Mouse (Mus musculus) monocyte, adult 2 months (primary cell): ENCODE measurements around the gene Nme3.

Source experiments
- DNase-seq, 2 experiments: peaks; one replicate each; pipeline ENCODE4 v3.0.0; 2022; ENCODE audit warnings: low spot score in 2 of 2, low read depth in 1 of 2

Gene Nme3

GRCm38 (mm10) chr17:24896241-24896992, at the start of gene Nme3:
Gene Nme3, plus strand, starts transcription at chr17:24896500.
- no peak for DNase-seq

- DNase-seq = no peak
Measured at GRCm38 (mm10) chr17:24847386-24847785, 48.9 kb upstream of the Nme3 start.

GRCm38 (mm10) chr17:24848600-24849031, 47.7 kb upstream of the Nme3 start:
- no peak for DNase-seq

GRCm38 (mm10) chr17:24849733-24850064, 46.6 kb upstream of the Nme3 start:
- no peak for DNase-seq

GRCm38 (mm10) chr17:24850065-24850772, 46.1 kb upstream of the Nme3 start, which contains the start of gene Fahd1:
Gene Fahd1, minus strand, starts transcription at chr17:24850364.
- DNase-seq = peak; percentile 86 to 88

- no peak for DNase-seq
Measured at GRCm38 (mm10) chr17:24850773-24851127, 45.5 kb upstream of the Nme3 start.

- peak in 1 of 2 experiments; percentile 18 for DNase-seq
Measured at GRCm38 (mm10) chr17:24851381-24852125, 44.7 kb upstream of the Nme3 start.

- DNase-seq = no peak
Measured at GRCm38 (mm10) chr17:24855838-24856464, 40.3 kb upstream of the Nme3 start.

GRCm38 (mm10) chr17:24856589-24856988, 39.7 kb upstream of the Nme3 start:
- DNase-seq = no peak

- DNase-seq = no peak
Measured at GRCm38 (mm10) chr17:24857831-24858470, 38.3 kb upstream of the Nme3 start.

- DNase-seq = no peak
Measured at GRCm38 (mm10) chr17:24858967-24859366, 37.3 kb upstream of the Nme3 start.

GRCm38 (mm10) chr17:24860076-24860475, 36.2 kb upstream of the Nme3 start:
- no peak for DNase-seq

GRCm38 (mm10) chr17:24861785-24862184, 34.5 kb upstream of the Nme3 start:
- no peak for DNase-seq

- no peak for DNase-seq
Measured at GRCm38 (mm10) chr17:24865776-24866175, 30.5 kb upstream of the Nme3 start, which contains the start of gene Igfals. Gene Igfals, plus strand, starts transcription at chr17:24865997.

GRCm38 (mm10) chr17:24867914-24868313, 28.4 kb upstream of the Nme3 start:
- no peak for DNase-seq

- no peak for DNase-seq
Measured at GRCm38 (mm10) chr17:24873695-24874404, 22.4 kb upstream of the Nme3 start.

GRCm38 (mm10) chr17:24874405-24874745, 21.9 kb upstream of the Nme3 start:
- no peak for DNase-seq

- no peak for DNase-seq
Measured at GRCm38 (mm10) chr17:24874989-24875388, 21.3 kb upstream of the Nme3 start.

- DNase-seq = no peak
Measured at GRCm38 (mm10) chr17:24877336-24878116, 18.8 kb upstream of the Nme3 start.

- DNase-seq = no peak
Measured at GRCm38 (mm10) chr17:24878117-24878397, 18.2 kb upstream of the Nme3 start.
